Mouse (Mus musculus): ENCODE results near the gene Gm20388. TPM values are rescaled to one million over a fixed set of nuclear protein-coding genes. Genes with fewer than 3 reads are reported as not detected.
A peak's percentile ranks its signal among the peaks of the same experiment; 100 is the strongest.

Gm20388 gene
- total and polyA plus RNA-seq, 3 experiments: 0.02 to 0.05 TPM; not detected in 1

DNA sequence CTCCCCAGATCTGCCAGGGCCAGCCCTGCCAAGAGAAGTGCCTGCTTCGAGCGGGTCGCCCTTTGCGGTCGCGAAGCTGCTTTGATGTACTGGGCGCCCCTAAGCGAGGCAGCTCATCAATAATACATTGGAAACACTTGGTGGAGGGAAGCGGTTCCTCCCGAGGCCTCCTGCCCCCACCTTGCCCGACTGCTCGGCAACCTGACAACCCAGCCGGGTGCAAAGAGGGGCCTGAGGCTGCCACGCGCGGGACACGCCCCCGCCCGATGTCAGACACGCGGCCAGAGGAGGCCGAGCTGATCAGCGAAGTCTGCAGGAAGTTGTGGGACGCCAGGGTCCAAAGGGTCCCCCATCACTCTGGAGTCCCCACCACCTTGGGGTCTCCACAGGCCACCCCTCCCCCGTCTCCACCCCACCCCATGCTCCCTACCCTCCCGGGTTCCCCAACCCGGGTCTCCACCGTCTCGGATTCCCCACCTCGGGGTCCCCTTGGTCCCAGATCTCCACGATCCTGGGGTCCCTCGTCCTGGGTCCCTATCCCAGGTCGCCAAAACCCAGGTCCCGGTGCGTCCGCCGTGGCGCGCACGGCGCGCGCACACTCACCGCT lies 723.1 kb downstream of the Gm20388 start:
- ATAC-seq (ENCODE audit: extremely low read depth, insufficient number of reproducible peaks, low FRiP score, poor library complexity, severe bottlenecking): no peak
- peaks cover 45% of the 10 kb centered on the region for H3K27me3 ChIP-seq (ENCODE audit: insufficient read depth, low read length)
- H3K4me3 ChIP-seq (ENCODE audit: low read depth, low read length): peak overlapping the region; percentile 7; the same call in 1 of the 2 replicates
- DNase-seq (ENCODE audit: low spot score): no peak
- no peaks in the 10 kb centered on the region for H3K36me3 ChIP-seq (replicated peaks)
- TF ChIP-seq TAL1 (conservative IDR thresholded peaks at IDR 0.05; ENCODE audit: low read depth, low read length) (no peak), GATA2 (IDR thresholded peaks at IDR 0.05; ENCODE audit: borderline replicate concordance, low read depth, low read length) (no peak)
- no peaks in the 10 kb centered on the region for H3K9me3 ChIP-seq (replicated peaks)
- no peaks in the 10 kb centered on the region for H3K4me1 ChIP-seq (ENCODE audit: insufficient read depth, low read depth, low read length)

DNA sequence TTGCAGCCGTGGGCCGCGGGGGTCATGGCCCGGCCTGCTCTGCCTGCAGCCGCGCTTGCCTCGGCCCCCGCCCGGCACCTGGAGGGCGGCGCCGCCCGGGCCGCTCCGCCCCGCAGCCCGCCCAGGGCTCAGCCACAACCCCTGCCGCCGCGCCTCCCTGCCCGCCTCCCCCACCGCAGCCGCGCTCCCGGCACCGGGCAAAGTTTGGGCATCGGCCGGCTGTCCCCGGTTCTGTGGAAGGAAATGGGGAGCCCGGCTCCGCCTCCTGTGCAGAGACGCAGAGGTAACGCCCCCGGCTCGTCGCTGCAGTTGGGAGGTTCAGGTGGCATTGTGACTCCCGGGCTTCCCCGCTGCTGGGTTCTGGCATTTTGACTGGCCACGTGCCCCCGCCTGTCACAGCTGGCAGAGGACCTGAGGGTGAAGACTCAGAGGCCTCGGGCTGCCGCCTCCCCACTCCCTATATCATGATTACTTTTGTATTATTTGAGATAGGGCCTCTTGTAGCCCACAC lies 723.7 kb downstream of the Gm20388 start:
- no peak for TF ChIP-seq GATA2 (IDR thresholded peaks at IDR 0.05; ENCODE audit: borderline replicate concordance, low read depth, low read length)
- Histone ChIP-seq H3K4me1 (ENCODE audit: insufficient read depth, low read depth, low read length) (no peaks in the 10 kb centered on the region), H3K36me3 (replicated peaks) (no peaks in the 10 kb centered on the region), H3K4me3 (ENCODE audit: low read depth, low read length) (peak overlapping the region; percentile 7; the same call in 1 of the 2 replicates), H3K27me3 (ENCODE audit: insufficient read depth, low read length) (peaks cover 45% of the 10 kb centered on the region), H3K9me3 (replicated peaks) (no peaks in the 10 kb centered on the region)
- no peak for DNase-seq (ENCODE audit: low spot score)
- ATAC-seq (ENCODE audit: extremely low read depth, insufficient number of reproducible peaks, low FRiP score, poor library complexity, severe bottlenecking): no peak

DNA sequence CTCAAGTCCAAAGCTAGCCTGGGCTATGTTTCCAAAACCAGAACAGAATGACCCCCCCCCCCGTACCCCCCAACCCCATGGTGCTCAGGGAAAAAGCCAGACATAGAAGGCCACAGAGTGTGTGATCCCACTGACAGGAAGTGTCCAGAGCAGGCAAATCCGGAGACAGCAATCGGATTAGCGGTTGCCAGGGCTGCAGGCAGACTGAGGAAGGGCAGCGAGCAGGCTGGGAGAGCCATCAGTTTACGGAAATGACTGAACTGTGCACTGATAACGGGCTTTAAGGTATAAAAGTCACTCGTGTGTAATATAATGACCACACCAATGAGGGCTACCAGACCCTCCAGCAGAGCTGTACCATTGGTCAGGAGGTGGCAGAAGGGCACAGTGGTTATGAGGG lies 730.6 kb downstream of the Gm20388 start:
- H3K36me3 ChIP-seq (replicated peaks): no peaks in the 10 kb centered on the region
- H3K9me3 ChIP-seq (replicated peaks): no peaks in the 10 kb centered on the region
- ATAC-seq (ENCODE audit: extremely low read depth, insufficient number of reproducible peaks, low FRiP score, poor library complexity, severe bottlenecking) (no peak), DNase-seq (ENCODE audit: low spot score) (no peak)
- H3K4me3 ChIP-seq (ENCODE audit: low read depth, low read length): no peak overlapping the region
- TF ChIP-seq GATA1 (IDR thresholded peaks at IDR 0.05; ENCODE audit: borderline replicate concordance, low read length): no peak
- TF ChIP-seq TAL1 (conservative IDR thresholded peaks at IDR 0.05; ENCODE audit: low read depth, low read length): no peak
- TF ChIP-seq CTCF (IDR thresholded peaks at IDR 0.05; ENCODE audit: low read depth, low read length): no peak
- TF ChIP-seq GATA2 (IDR thresholded peaks at IDR 0.05; ENCODE audit: borderline replicate concordance, low read depth, low read length): no peak
- TF ChIP-seq POLR2AphosphoS5 (IDR thresholded peaks at IDR 0.05; ENCODE audit: insufficient replicate concordance, low read depth, low read length): no peak
- peaks cover 31% of the 10 kb centered on the region for H3K27me3 ChIP-seq (ENCODE audit: insufficient read depth, low read length)
- no peaks in the 10 kb centered on the region for H3K4me1 ChIP-seq (ENCODE audit: insufficient read depth, low read depth, low read length)

DNA sequence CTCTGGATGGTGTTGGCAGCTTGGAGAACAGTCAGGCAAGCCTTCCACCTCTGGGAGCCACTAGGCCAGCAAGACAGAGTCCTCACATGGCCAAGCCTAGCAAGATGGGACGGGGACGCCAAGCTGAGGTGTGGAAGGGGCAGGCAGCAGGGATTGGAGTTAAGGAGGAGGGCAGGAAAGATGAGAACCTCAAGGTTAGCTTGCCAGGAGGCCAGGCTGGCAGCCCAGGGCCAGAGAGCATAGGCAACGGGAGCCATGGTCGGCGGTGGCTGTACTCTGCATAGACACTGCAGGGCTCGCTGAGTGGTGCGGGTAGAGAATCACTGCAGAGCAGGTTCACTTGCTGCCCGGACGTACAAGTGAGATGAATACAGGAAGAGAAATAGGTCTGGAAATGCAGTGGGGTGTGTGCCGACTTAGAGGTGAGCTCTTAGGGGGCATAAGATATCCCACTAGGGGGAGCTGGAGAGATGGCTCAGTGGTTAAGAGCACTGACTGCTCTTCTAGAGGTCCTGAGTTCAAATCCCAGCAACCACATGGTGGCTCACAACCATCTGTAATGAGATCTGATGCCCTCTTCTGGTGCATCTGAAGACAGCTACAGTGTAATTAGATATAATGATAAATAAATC lies 731.5 kb downstream of the Gm20388 start:
- DNase-seq (ENCODE audit: low spot score): no peak
- no peak for ATAC-seq (ENCODE audit: extremely low read depth, insufficient number of reproducible peaks, low FRiP score, poor library complexity, severe bottlenecking)

DNA sequence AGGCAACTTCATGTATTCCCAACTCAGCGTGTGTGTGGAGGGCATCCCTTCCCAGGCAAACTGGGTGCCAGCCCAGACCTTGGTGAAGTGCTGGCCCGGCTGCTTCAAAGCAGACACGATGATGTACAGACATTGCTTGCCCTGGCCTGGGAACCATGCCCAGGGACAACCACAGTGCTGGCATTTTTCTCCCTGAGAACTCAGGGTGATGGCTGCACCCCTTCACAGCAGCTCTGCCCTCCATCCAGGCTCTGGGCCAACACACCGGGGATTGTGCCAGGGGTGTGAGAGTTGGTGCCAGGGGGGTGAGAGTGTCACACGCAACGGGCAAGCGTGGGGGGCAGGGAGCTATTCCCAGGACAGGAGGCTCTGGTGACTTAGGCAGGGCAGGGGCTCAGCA lies 734.0 kb downstream of the Gm20388 start:
- DNase-seq (ENCODE audit: low spot score) (no peak), ATAC-seq (ENCODE audit: extremely low read depth, insufficient number of reproducible peaks, low FRiP score, poor library complexity, severe bottlenecking) (no peak)
- no peaks in the 10 kb centered on the region for H3K9me3 ChIP-seq (replicated peaks)
- no peaks in the 10 kb centered on the region for H3K4me1 ChIP-seq (ENCODE audit: insufficient read depth, low read depth, low read length)
- H3K4me3 ChIP-seq (ENCODE audit: low read depth, low read length): no peak overlapping the region
- peaks cover 25% of the 10 kb centered on the region; the same call in 1 of the 2 replicates for H3K27me3 ChIP-seq (ENCODE audit: insufficient read depth, low read length)
- TF ChIP-seq CTCF (IDR thresholded peaks at IDR 0.05; ENCODE audit: low read depth, low read length) (no peak), GATA2 (IDR thresholded peaks at IDR 0.05; ENCODE audit: borderline replicate concordance, low read depth, low read length) (no peak), POLR2AphosphoS5 (IDR thresholded peaks at IDR 0.05; ENCODE audit: insufficient replicate concordance, low read depth, low read length) (no peak), GATA1 (IDR thresholded peaks at IDR 0.05; ENCODE audit: borderline replicate concordance, low read length) (no peak)
- H3K36me3 ChIP-seq (replicated peaks): no peaks in the 10 kb centered on the region

More for the DNA sequence above, 731.5 kb downstream of the Gm20388 start:
- no peak overlapping the region for H3K4me3 ChIP-seq (ENCODE audit: low read depth, low read length)
- no peak for TF ChIP-seq GATA2 (IDR thresholded peaks at IDR 0.05; ENCODE audit: borderline replicate concordance, low read depth, low read length)
- TF ChIP-seq GATA1 (IDR thresholded peaks at IDR 0.05; ENCODE audit: borderline replicate concordance, low read length): no peak
- no peak for TF ChIP-seq TAL1 (conservative IDR thresholded peaks at IDR 0.05; ENCODE audit: low read depth, low read length)
- peaks cover 30% of the 10 kb centered on the region; the same call in 1 of the 2 replicates for H3K27me3 ChIP-seq (ENCODE audit: insufficient read depth, low read length)
- no peaks in the 10 kb centered on the region for H3K9me3 ChIP-seq (replicated peaks)
- H3K36me3 ChIP-seq (replicated peaks): no peaks in the 10 kb centered on the region
- H3K4me1 ChIP-seq (ENCODE audit: insufficient read depth, low read depth, low read length): no peaks in the 10 kb centered on the region

DNA sequence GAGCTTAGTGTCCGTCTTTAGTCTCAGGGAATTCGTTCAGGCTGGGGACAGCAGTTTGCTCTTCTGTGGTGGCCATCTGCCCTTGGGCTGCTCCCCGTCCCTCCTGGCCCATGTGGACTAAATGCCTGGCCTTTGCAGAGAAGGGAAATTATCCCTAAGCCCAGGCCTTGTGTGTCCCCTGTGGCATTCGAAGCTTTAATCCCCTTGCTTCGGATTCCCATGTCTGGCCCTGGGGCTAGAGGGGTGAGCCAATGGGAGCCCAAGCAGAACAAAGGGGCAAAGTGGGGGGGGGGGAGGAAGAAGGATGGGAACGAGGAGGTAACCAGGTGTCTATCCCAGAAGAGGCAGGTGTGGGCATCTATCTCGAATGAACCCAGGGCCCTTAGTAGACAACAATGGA lies 736.9 kb downstream of the Gm20388 start, which contains the start of gene 1190005I06Rik:
Gene 1190005I06Rik, minus strand, starts transcription at position 101 of the 400 bp plus-strand sequence.
- TF ChIP-seq CTCF (IDR thresholded peaks at IDR 0.05; ENCODE audit: low read depth, low read length) (no peak), GATA1 (IDR thresholded peaks at IDR 0.05; ENCODE audit: borderline replicate concordance, low read length) (no peak), POLR2AphosphoS5 (IDR thresholded peaks at IDR 0.05; ENCODE audit: insufficient replicate concordance, low read depth, low read length) (no peak), TAL1 (conservative IDR thresholded peaks at IDR 0.05; ENCODE audit: low read depth, low read length) (no peak), GATA2 (IDR thresholded peaks at IDR 0.05; ENCODE audit: borderline replicate concordance, low read depth, low read length) (no peak)
- H3K9me3 ChIP-seq (replicated peaks): no peaks in the 10 kb centered on the region
- peaks cover 22% of the 10 kb centered on the region for H3K36me3 ChIP-seq (replicated peaks)
- H3K4me3 ChIP-seq (ENCODE audit: low read depth, low read length): no peak within 1 kb of the TSS
- H3K4me1 ChIP-seq (ENCODE audit: insufficient read depth, low read depth, low read length): peaks cover 4% of the 10 kb centered on the region; the same call in 1 of the 2 replicates
- H3K27me3 ChIP-seq (ENCODE audit: insufficient read depth, low read length): peaks cover 18% of the 10 kb centered on the region; the same call in 1 of the 2 replicates
- no peak for DNase-seq (ENCODE audit: low spot score)
- ATAC-seq (ENCODE audit: extremely low read depth, insufficient number of reproducible peaks, low FRiP score, poor library complexity, severe bottlenecking): no peak

Measured in G1E (cell line).